Mouse (Mus musculus) bone marrow, adult 2 months (tissue): ENCODE results near the gene Sgip1.

Experiments
- CTCF ChIP-seq: fragments of 200-500 bp; IDR thresholded peaks from 2 replicates; pipeline ENCODE4 v1.5.1; 2011; ENCODE audit warnings: low read length, control low read depth; ENCODE audit not compliant: control insufficient read depth, insufficient read depth
- POLR2A ChIP-seq: fragments of 200-500 bp; IDR thresholded peaks from 2 replicates; pipeline ENCODE4 v1.6.1; 2011; ENCODE audit warnings: low read depth, mild to moderate bottlenecking, control low read depth, low read length, borderline replicate concordance; ENCODE audit not compliant: control insufficient read depth

DNA sequence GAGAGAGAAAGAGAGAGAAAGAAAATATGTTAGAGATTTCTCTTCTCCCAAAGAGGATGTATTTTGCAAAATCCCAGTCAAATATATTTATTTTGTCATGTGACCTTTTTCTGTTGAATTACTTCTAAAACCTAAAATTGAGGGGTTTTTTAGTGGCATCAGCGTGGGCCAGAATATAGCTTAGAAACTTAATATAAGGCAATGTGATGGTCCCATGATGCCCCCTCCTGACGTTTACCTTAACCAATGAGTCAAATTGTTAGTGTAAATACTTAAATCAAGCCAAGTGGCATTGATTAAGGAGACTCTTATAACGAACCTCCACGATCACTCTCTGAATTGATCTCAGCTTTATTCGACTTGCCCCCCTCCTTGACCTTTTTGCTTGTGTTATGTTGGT, 233.1 kb downstream of the Sgip1 start:
- TF ChIP-seq CTCF (no peak), POLR2A (no peak)
